Mouse (Mus musculus) cerebellum, postnatal 10 days (tissue): ENCODE measurements at regions not wholly inside any gene's neighbourhood (a gene's known extent, or its start where the extent isn't known, plus 50 kb on each side); places are given as distances from the start of the nearest gene placed in this dataset.

ENCODE experiments used
- DNase-seq, 2 experiments: peaks; one replicate each; pipeline ENCODE4 v3.0.0; 2021; ENCODE audit warnings: mixed read lengths in 2 of 2

DNA sequence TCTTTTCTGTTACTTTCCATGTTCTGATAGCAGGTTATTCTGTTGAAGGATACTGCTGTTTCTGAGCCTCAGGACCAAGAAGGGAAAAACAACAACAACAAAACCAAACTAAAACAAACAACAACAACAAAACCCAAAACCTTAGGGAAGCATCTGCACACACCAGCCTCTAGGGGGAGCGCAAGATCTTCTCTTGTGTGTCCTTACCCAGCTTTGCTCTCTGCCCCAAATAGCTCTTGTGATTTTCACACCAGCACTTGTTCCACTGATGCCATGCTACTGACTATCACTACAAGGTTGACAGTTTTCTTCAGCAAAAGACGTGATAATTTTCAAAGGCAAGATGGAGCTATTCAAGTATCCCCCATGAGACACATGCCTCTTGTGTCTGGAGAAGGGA, 59.8 kb upstream of the Nrg3 start:
- peak; percentile 59 to 69 for DNase-seq
